Mouse (Mus musculus): ENCODE measurements around the gene Efna1. TPM values are rescaled to one million over a fixed set of nuclear protein-coding genes. Genes with fewer than 3 reads are reported as not detected.

The Efna1 gene
- polyA plus RNA-seq, 1 experiment from 2014 or later, result 55.8 TPM

GRCm38 (mm10) chr3:89228180-89228549 lies 52.8 kb downstream of the Efna1 start:
- peak overlapping the region; percentile 46 for H3K4me3 ChIP-seq (replicated peaks)
- no peaks in the 10 kb centered on the region; the same call in 1 of the 2 replicates for H3K27me3 ChIP-seq
- H3K27ac ChIP-seq (replicated peaks), result peak overlapping the region; percentile 89
- peak overlapping the region; percentile 7; the same call in 1 of the 2 replicates for H3K9ac ChIP-seq
- ATAC-seq (ENCODE audit: insufficient number of reproducible peaks, low FRiP score, low TSS enrichment, low read depth), result peak; percentile 56; the same call in 1 of the 2 replicates
- peaks cover 37% of the 10 kb centered on the region for H3K4me1 ChIP-seq
- peak overlapping the region; percentile 82 for H3K4me2 ChIP-seq (replicated peaks)
- WGBS, result 0% methylated on average over 20 of the region's 20 CpGs
- H3K9me3 ChIP-seq (replicated peaks), result no peaks in the 10 kb centered on the region
- H3K36me3 ChIP-seq, result peaks cover 9% of the 10 kb centered on the region; the same call in 1 of the 2 replicates

DNA sequence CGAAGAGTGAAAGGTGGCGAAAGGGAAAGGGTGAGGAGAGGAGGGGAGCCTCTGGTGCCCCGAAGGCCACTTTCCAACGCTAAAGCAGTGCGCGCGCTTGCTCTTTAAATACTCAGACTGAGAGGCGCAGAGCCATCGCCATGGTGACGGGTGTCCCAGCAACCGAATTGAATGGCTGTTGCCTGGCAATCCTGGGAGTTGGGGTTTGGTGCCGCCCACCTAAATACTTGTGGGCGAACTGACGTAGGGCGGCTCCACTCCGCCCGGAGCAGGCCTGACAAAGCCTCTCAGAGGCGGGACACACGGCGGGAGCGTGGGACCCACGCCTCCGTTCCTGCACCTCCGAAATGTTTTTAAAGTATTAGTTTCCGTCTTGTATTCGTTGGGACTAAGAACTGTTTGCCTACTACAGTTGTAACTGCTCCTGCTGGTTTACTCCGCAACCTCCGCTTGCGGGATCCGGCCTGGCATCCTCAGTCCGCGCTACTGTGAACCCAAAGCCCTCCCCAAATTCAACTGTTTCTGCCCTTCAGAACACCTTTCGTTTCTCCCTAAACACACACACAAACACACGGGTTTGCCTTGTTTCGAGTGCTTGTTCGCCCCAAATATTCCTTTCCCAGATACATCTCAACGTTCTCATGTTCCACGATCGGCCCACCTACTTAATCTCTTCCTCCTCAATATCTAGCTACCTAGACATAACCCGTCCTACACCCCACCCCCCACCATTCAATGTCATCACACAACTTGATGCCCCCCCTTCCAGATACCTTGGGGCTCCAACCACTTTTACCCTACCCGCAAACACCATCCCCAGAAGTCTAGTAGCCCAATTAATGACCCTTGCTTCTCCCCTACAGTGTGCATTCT lies 53.4 kb downstream of the Efna1 start:
- peak; percentile 88 for ATAC-seq (ENCODE audit: insufficient number of reproducible peaks, low FRiP score, low TSS enrichment, low read depth)
- H3K4me3 ChIP-seq (replicated peaks), result peak overlapping the region; percentile 46
- H3K4me1 ChIP-seq, result peaks cover 37% of the 10 kb centered on the region
- H3K9ac ChIP-seq, result peak overlapping the region; percentile 7; the same call in 1 of the 2 replicates
- peak overlapping the region; percentile 82 for H3K4me2 ChIP-seq (replicated peaks)
- WGBS, result 2% methylated on average over 41 of the region's 41 CpGs
- H3K27me3 ChIP-seq, result no peaks in the 10 kb centered on the region; the same call in 1 of the 2 replicates
- H3K9me3 ChIP-seq (replicated peaks), result no peaks in the 10 kb centered on the region
- peaks cover 9% of the 10 kb centered on the region; the same call in 1 of the 2 replicates for H3K36me3 ChIP-seq
- peak overlapping the region; percentile 89 for H3K27ac ChIP-seq (replicated peaks)

DNA sequence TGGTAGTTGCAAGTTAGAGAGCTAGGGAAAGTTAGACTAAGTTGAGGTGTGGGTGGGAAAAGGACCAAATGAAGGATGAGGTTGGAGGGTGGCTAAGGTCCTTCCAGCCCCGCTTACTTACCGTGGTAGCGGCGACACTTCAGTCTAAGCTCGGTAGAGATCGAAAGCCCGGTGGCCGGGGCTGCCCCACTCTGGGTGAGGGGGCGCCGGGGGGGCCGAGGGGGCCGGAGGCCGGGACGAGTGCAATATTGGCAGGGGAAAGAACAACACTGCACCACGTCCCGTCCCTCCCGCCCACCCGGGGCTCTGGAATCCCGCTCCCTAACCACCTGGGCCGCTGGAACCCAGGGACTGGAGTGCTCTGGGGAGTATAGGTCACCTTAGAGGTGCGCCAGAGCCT lies 54.0 kb downstream of the Efna1 start, which contains the start of gene Mtx1:
Gene Mtx1, minus strand, starts transcription at position 189 of the 400 bp plus-strand sequence.
- Histone ChIP-seq H3K36me3 (peaks cover 9% of the 10 kb centered on the region; the same call in 1 of the 2 replicates), H3K4me2 (replicated peaks) (peak within 1 kb of the TSS; percentile 82), H3K4me1 (peaks cover 37% of the 10 kb centered on the region), H3K27me3 (no peaks in the 10 kb centered on the region; the same call in 1 of the 2 replicates), H3K27ac (replicated peaks) (peak within 1 kb of the TSS; percentile 89), H3K9ac (peak within 1 kb of the TSS; percentile 7; the same call in 1 of the 2 replicates), H3K4me3 (replicated peaks) (peak within 1 kb of the TSS; percentile 46), H3K9me3 (replicated peaks) (no peaks in the 10 kb centered on the region)
- no peak for ATAC-seq (ENCODE audit: insufficient number of reproducible peaks, low FRiP score, low TSS enrichment, low read depth)
- 3% methylated on average over 20 of the region's 21 CpGs for WGBS

- Histone ChIP-seq H3K27me3 (no peaks in the 10 kb centered on the region; the same call in 1 of the 2 replicates), H3K4me3 (replicated peaks) (peak overlapping the region; percentile 46), H3K36me3 (peaks cover 9% of the 10 kb centered on the region; the same call in 1 of the 2 replicates), H3K9ac (no peak overlapping the region), H3K9me3 (replicated peaks) (no peaks in the 10 kb centered on the region), H3K27ac (replicated peaks) (0 out of 2 replicates have a peak overlapping the region, but pooled peaks have one; percentile 89), H3K4me2 (replicated peaks) (peak overlapping the region; percentile 82), H3K4me1 (peaks cover 37% of the 10 kb centered on the region)
- WGBS, result 32% methylated on average over 11 of the region's 11 CpGs
- no peak for ATAC-seq (ENCODE audit: insufficient number of reproducible peaks, low FRiP score, low TSS enrichment, low read depth)
These were observed 54.6 kb downstream of the Efna1 start for GRCm38 (mm10) chr3:89226361-89226760.

GRCm38 (mm10) chr3:89225918-89226317 lies 55.0 kb downstream of the Efna1 start:
- 38% methylated on average over 4 of the region's 4 CpGs for WGBS
- no peak overlapping the region for H3K27ac ChIP-seq (replicated peaks)

GRCm38 (mm10) chr3:89225321-89225815 lies 55.6 kb downstream of the Efna1 start:
- Histone ChIP-seq H3K27ac (replicated peaks) (no peak overlapping the region), H3K4me3 (replicated peaks) (no peak overlapping the region), H3K9me3 (replicated peaks) (no peaks in the 10 kb centered on the region), H3K27me3 (no peaks in the 10 kb centered on the region; the same call in 1 of the 2 replicates), H3K4me1 (peaks cover 37% of the 10 kb centered on the region), H3K4me2 (replicated peaks) (peak overlapping the region; percentile 82; the same call in 1 of the 2 replicates), H3K9ac (no peak overlapping the region), H3K36me3 (peaks cover 11% of the 10 kb centered on the region; the same call in 1 of the 2 replicates)
- no peak for ATAC-seq (ENCODE audit: insufficient number of reproducible peaks, low FRiP score, low TSS enrichment, low read depth)
- 59% methylated on average over 12 of the region's 12 CpGs for WGBS

More at GRCm38 (mm10) chr3:89225918-89226317, 55.0 kb downstream of the Efna1 start:
- Histone ChIP-seq H3K4me2 (replicated peaks) (peak overlapping the region; percentile 82; the same call in 1 of the 2 replicates), H3K9me3 (replicated peaks) (no peaks in the 10 kb centered on the region), H3K27me3 (no peaks in the 10 kb centered on the region; the same call in 1 of the 2 replicates), H3K4me1 (peaks cover 37% of the 10 kb centered on the region), H3K9ac (no peak overlapping the region), H3K36me3 (peaks cover 11% of the 10 kb centered on the region; the same call in 1 of the 2 replicates), H3K4me3 (replicated peaks) (peak overlapping the region; percentile 46; the same call in 1 of the 2 replicates)
- no peak for ATAC-seq (ENCODE audit: insufficient number of reproducible peaks, low FRiP score, low TSS enrichment, low read depth)

DNA sequence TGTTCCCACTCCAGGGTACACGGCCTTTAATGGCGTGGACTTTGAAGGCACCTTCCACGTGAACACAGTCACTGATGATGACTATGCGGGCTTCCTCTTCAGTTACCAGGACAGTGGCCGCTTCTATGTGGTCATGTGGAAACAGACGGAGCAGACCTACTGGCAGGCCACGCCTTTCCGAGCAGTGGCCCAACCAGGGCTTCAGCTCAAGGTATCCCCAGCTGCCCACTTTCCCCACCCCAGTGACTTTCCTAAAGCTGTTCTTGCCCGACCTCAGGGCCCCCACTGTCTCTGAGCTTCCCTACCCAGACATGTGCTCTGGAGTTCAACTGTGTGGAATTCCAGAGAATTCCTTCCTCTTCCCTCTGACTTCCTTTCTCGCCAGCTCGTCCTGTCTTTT lies 56.1 kb downstream of the Efna1 start:
- WGBS, result 77% methylated on average over 11 of the region's 11 CpGs
- peaks cover 37% of the 10 kb centered on the region for H3K4me1 ChIP-seq
- no peaks in the 10 kb centered on the region for H3K9me3 ChIP-seq (replicated peaks)
- no peak overlapping the region for H3K27ac ChIP-seq (replicated peaks)
- H3K4me3 ChIP-seq (replicated peaks), result no peak overlapping the region
- H3K9ac ChIP-seq, result no peak overlapping the region
- no peaks in the 10 kb centered on the region for H3K27me3 ChIP-seq
- no peak for ATAC-seq (ENCODE audit: insufficient number of reproducible peaks, low FRiP score, low TSS enrichment, low read depth)
- H3K4me2 ChIP-seq (replicated peaks), result no peak overlapping the region
- peaks cover 11% of the 10 kb centered on the region; the same call in 1 of the 2 replicates for H3K36me3 ChIP-seq

MicroRNAs within 50 kb of the gene (microRNA counts, 519-probe panel; counts per million panel counts)
- 1,657 counts per million, percentile 18 among the panel's probes with 10 or more counts for microRNA mmu-miR-92b

Small RNA genes lying within 50 kb of the gene (microRNA-seq; reads per million reads assigned to microRNA genes)
- 1,247 reads per million, percentile 78 among the genes with 10 or more reads in this experiment for gene Mir92b (ENCODE audit: borderline number of aligned reads)

Other genes starting within 250 kb of the Efna1 start
- gene Rusc1, start 187.8 kb downstream of the Efna1 start, polyA plus RNA-seq (2015; fragmentation: Nextera tagmentation; extraction: Ambion mirVana), result 25.7 and 28.0 TPM in 2 replicates
- not detected in 2 replicates for gene Gm43738, start 180.0 kb downstream of the Efna1 start, polyA plus RNA-seq (2015; fragmentation: Nextera tagmentation; extraction: Ambion mirVana)
- gene Fdps, start 179.2 kb downstream of the Efna1 start, polyA plus RNA-seq (2015; fragmentation: Nextera tagmentation; extraction: Ambion mirVana), result 239 and 242 TPM in 2 replicates
- 0.15 TPM in 1 of 2 replicates, not detected in the other for gene Pklr, start 145.0 kb downstream of the Efna1 start, polyA plus RNA-seq (2015; fragmentation: Nextera tagmentation; extraction: Ambion mirVana)
- gene Hcn3, start 120.9 kb downstream of the Efna1 start, polyA plus RNA-seq (2015; fragmentation: Nextera tagmentation; extraction: Ambion mirVana), result 3.0 and 3.2 TPM in 2 replicates
- gene Clk2, start 116.3 kb downstream of the Efna1 start, polyA plus RNA-seq (2015; fragmentation: Nextera tagmentation; extraction: Ambion mirVana), result 29.9 and 33.6 TPM in 2 replicates
- gene Scamp3, start 103.7 kb downstream of the Efna1 start, polyA plus RNA-seq (2015; fragmentation: Nextera tagmentation; extraction: Ambion mirVana), result 108 and 109 TPM in 2 replicates
- 34.9 and 37.0 TPM in 2 replicates for gene Fam189b, start 98.0 kb downstream of the Efna1 start, polyA plus RNA-seq (2015; fragmentation: Nextera tagmentation; extraction: Ambion mirVana)
- 49.0 and 55.6 TPM in 2 replicates for gene Gba, start 78.2 kb downstream of the Efna1 start, polyA plus RNA-seq (2015; fragmentation: Nextera tagmentation; extraction: Ambion mirVana)
- 47.1 and 59.7 TPM in 2 replicates for gene Thbs3, start 66.0 kb downstream of the Efna1 start, polyA plus RNA-seq (2015; fragmentation: Nextera tagmentation; extraction: Ambion mirVana)
- gene Mtx1, start 54.1 kb downstream of the Efna1 start, polyA plus RNA-seq (2015; fragmentation: Nextera tagmentation; extraction: Ambion mirVana), result 173 and 196 TPM in 2 replicates
- 4.0 and 10.2 TPM in 2 replicates for gene Muc1, start 52.1 kb downstream of the Efna1 start, polyA plus RNA-seq (2015; fragmentation: Nextera tagmentation; extraction: Ambion mirVana)
- gene Krtcap2, start 35.2 kb downstream of the Efna1 start, polyA plus RNA-seq (2015; fragmentation: Nextera tagmentation; extraction: Ambion mirVana), result 294 and 310 TPM in 2 replicates
- gene Trim46, start 34.8 kb downstream of the Efna1 start, polyA plus RNA-seq (2015; fragmentation: Nextera tagmentation; extraction: Ambion mirVana), result 5.0 and 5.9 TPM in 2 replicates
- gene Dpm3, start 21.8 kb downstream of the Efna1 start, polyA plus RNA-seq (2015; fragmentation: Nextera tagmentation; extraction: Ambion mirVana), result 150 and 173 TPM in 2 replicates
- 71.8 and 72.2 TPM in 2 replicates for gene Slc50a1, start 10.6 kb downstream of the Efna1 start, polyA plus RNA-seq (2015; fragmentation: Nextera tagmentation; extraction: Ambion mirVana)
- 42.3 and 47.2 TPM in 2 replicates for gene Efna3, start 41.8 kb upstream of the Efna1 start, polyA plus RNA-seq (2015; fragmentation: Nextera tagmentation; extraction: Ambion mirVana)
- gene Efna4, start 56.9 kb upstream of the Efna1 start, polyA plus RNA-seq (2015; fragmentation: Nextera tagmentation; extraction: Ambion mirVana), result 28.1 and 31.0 TPM in 2 replicates
- 93.2 and 96.1 TPM in 2 replicates for gene Adam15, start 68.9 kb upstream of the Efna1 start, polyA plus RNA-seq (2015; fragmentation: Nextera tagmentation; extraction: Ambion mirVana)
- gene Dcst2, start 80.8 kb upstream of the Efna1 start, polyA plus RNA-seq (2015; fragmentation: Nextera tagmentation; extraction: Ambion mirVana), result 0.13 and 0.21 TPM in 2 replicates
- gene Dcst1, start 84.1 kb upstream of the Efna1 start, polyA plus RNA-seq (2015; fragmentation: Nextera tagmentation; extraction: Ambion mirVana), result 0.46 and 0.64 TPM in 2 replicates
- 8.2 and 9.0 TPM in 2 replicates for gene Zbtb7b, start 113.6 kb upstream of the Efna1 start, polyA plus RNA-seq (2015; fragmentation: Nextera tagmentation; extraction: Ambion mirVana)
- 0.25 and 0.91 TPM in 2 replicates for gene Lenep, start 121.7 kb upstream of the Efna1 start, polyA plus RNA-seq (2015; fragmentation: Nextera tagmentation; extraction: Ambion mirVana)
- gene Flad1, start 130.7 kb upstream of the Efna1 start, polyA plus RNA-seq (2015; fragmentation: Nextera tagmentation; extraction: Ambion mirVana), result 28.5 and 34.6 TPM in 2 replicates
- gene Cks1b, start 137.2 kb upstream of the Efna1 start, polyA plus RNA-seq (2015; fragmentation: Nextera tagmentation; extraction: Ambion mirVana), result 342 and 356 TPM in 2 replicates
- gene Shc1, start 137.3 kb upstream of the Efna1 start, polyA plus RNA-seq (2015; fragmentation: Nextera tagmentation; extraction: Ambion mirVana), result 110 and 113 TPM in 2 replicates
- gene Pygo2, start 149.1 kb upstream of the Efna1 start, polyA plus RNA-seq (2015; fragmentation: Nextera tagmentation; extraction: Ambion mirVana), result 47.7 and 51.3 TPM in 2 replicates
- 38.3 and 40.4 TPM in 2 replicates for gene Pbxip1, start 155.6 kb upstream of the Efna1 start, polyA plus RNA-seq (2015; fragmentation: Nextera tagmentation; extraction: Ambion mirVana)
- 51.3 and 59.1 TPM in 2 replicates for gene Pmvk, start 173.4 kb upstream of the Efna1 start, polyA plus RNA-seq (2015; fragmentation: Nextera tagmentation; extraction: Ambion mirVana)
- gene Kcnn3, start 239.0 kb upstream of the Efna1 start, polyA plus RNA-seq (2015; fragmentation: Nextera tagmentation; extraction: Ambion mirVana), result 2.7 and 4.3 TPM in 2 replicates

Measured in embryonic facial prominence, embryonic 15.5 days (tissue).